Mouse (Mus musculus): ENCODE results near the gene Dcaf10.

DNA sequence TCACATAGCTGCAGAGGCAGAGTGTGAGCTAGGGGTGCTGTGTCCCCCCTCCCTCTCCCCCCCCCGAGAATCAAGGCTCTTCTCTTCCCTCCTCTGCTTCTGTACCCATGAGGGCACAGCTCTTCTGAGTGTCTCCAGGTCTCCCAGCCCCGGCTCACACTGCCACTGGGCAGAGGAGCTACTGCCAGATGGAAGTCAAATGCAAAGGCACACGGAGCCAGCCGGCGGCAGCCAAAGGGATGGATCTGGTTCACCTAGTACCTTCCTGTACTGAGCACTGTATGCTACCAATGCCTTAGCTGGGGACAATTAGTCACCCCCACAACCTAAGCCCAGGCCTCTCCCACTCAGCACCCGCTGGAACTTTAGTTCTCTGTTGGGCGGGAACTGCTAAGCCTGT is 74.4 kb downstream of the Dcaf10 start:
- no peak for TF ChIP-seq CTCF (IDR thresholded peaks at IDR 0.05; ENCODE audit: insufficient read depth, low read depth, low read length)
- no peak for TF ChIP-seq POLR2A (IDR thresholded peaks at IDR 0.05; ENCODE audit: insufficient read depth, low read depth, low read length)
